Mouse (Mus musculus): ENCODE data around the gene Tmem150b.

Tmem150b gene

GRCm38 (mm10) chr7:4725169-4725568 lies at the start of gene Tmem150b:
TSS of gene Tmem150b (minus strand) at chr7:4725249.
- DNase-seq (ENCODE audit: low spot score in 2 of 2), result no peak

- DNase-seq (ENCODE audit: low spot score in 2 of 2), result no peak
These were observed 46.2 kb upstream of the Tmem150b start, which contains the start of gene Fam71e2 for GRCm38 (mm10) chr7:4771202-4771601. TSS of gene Fam71e2 (minus strand) at chr7:4771302.

- peak in 1 of 2 experiments; percentile 20 for DNase-seq (ENCODE audit: low spot score in 2 of 2)
These were observed 40.1 kb upstream of the Tmem150b start for GRCm38 (mm10) chr7:4764946-4765710.

- DNase-seq (ENCODE audit: low spot score in 2 of 2), result no peak
These were observed 34.6 kb upstream of the Tmem150b start for GRCm38 (mm10) chr7:4759670-4760069.

- DNase-seq (ENCODE audit: low spot score in 2 of 2), result peak in 1 of 2 experiments; percentile 48
These were observed 27.9 kb upstream of the Tmem150b start, which contains the start of gene Cox6b2 for GRCm38 (mm10) chr7:4752821-4753570. TSS of gene Cox6b2 (minus strand) at chr7:4753094.

GRCm38 (mm10) chr7:4751971-4752820 lies 27.1 kb upstream of the Tmem150b start:
- no peak for DNase-seq (ENCODE audit: low spot score in 2 of 2)

GRCm38 (mm10) chr7:4749169-4749568 lies 24.1 kb upstream of the Tmem150b start:
- no peak for DNase-seq (ENCODE audit: low spot score in 2 of 2)

GRCm38 (mm10) chr7:4748321-4748720 lies 23.3 kb upstream of the Tmem150b start:
- no peak for DNase-seq (ENCODE audit: low spot score in 2 of 2)

GRCm38 (mm10) chr7:4747156-4747899 lies 22.3 kb upstream of the Tmem150b start:
- DNase-seq (ENCODE audit: low spot score in 2 of 2), result no peak

GRCm38 (mm10) chr7:4746326-4746980 lies 21.4 kb upstream of the Tmem150b start:
- DNase-seq (ENCODE audit: low spot score in 2 of 2), result no peak

- no peak for DNase-seq (ENCODE audit: low spot score in 2 of 2)
These were observed 19.8 kb upstream of the Tmem150b start for GRCm38 (mm10) chr7:4744886-4745285.

GRCm38 (mm10) chr7:4743354-4743753 lies 18.3 kb upstream of the Tmem150b start:
- DNase-seq (ENCODE audit: low spot score in 2 of 2), result no peak

- no peak for DNase-seq (ENCODE audit: low spot score in 2 of 2)
These were observed 17.4 kb upstream of the Tmem150b start for GRCm38 (mm10) chr7:4742482-4742819.

GRCm38 (mm10) chr7:4741672-4742481 lies 16.8 kb upstream of the Tmem150b start:
- no peak for DNase-seq (ENCODE audit: low spot score in 2 of 2)

- no peak for DNase-seq (ENCODE audit: low spot score in 2 of 2)
These were observed 16.1 kb upstream of the Tmem150b start for GRCm38 (mm10) chr7:4741151-4741550.

GRCm38 (mm10) chr7:4740309-4740727 lies 15.3 kb upstream of the Tmem150b start:
- DNase-seq (ENCODE audit: low spot score in 2 of 2), result peak in 1 of 2 experiments; percentile 39

- DNase-seq (ENCODE audit: low spot score in 2 of 2), result peak; percentile 100
These were observed 14.7 kb upstream of the Tmem150b start, which contains the start of gene Kmt5c for GRCm38 (mm10) chr7:4739544-4740275. TSS of gene Kmt5c (plus strand) at chr7:4740115.

GRCm38 (mm10) chr7:4739041-4739543 lies 14.0 kb upstream of the Tmem150b start:
- no peak for DNase-seq (ENCODE audit: low spot score in 2 of 2)

- DNase-seq (ENCODE audit: low spot score in 2 of 2), result no peak
These were observed 7.9 kb upstream of the Tmem150b start for GRCm38 (mm10) chr7:4732968-4733392.

All from left cerebral cortex, adult 9 months (tissue).